Mouse (Mus musculus) cerebellum, adult 9-11 months (tissue): Measurements from ENCODE around the gene Irak2.
A peak's percentile ranks its signal among the peaks of the same experiment; 100 is the strongest.
"Not testable (repeated sequence)": the region's sequence is repeated elsewhere in the genome, so short reads cannot be mapped to it uniquely, and the experiment has no call there.

Experiments
- DNase-seq: peaks from one replicate; pipeline ENCODE4 v3.0.0; 2022

The Irak2 gene

DNA sequence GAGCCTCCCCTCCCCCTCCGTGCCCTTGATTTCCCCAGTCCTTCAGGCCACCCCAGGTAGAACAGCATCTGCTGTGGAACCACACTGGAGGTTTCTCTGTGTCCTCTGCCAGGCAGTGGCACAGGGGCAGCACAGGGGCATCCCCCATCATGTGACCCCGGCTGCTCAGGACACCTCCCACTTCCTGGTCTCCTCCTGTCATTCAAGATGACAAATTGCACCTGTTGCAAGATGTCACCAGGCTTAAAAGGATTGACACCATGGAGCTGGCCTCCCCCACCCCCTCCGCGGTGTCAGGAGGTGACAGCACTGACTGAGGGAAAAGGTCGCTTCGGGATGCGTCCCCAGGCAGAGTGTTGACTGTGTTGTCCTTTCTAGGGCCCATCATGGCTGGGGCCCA, 31.6 kb downstream of the Irak2 start:
- no peak for DNase-seq

DNA sequence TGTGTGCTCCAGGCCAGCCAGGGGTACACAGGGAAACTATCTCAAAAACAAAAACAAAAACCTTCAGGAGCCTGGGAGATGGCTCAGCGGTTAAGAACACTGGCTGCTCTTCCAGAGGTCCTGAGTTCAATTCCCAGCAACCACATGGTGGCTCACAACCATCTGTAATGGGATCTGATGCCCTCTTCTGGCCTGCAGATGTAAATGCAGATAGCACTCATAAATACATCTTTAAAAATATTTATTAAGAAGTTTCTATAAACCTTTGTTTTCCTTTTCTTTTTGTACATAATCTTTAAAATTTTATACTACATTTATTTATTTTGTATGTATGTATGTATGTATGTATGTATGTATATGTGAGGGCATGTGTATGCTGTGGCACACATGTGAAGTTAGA, 33.8 kb downstream of the Irak2 start:
- DNase-seq: not testable (repeated sequence)

DNA sequence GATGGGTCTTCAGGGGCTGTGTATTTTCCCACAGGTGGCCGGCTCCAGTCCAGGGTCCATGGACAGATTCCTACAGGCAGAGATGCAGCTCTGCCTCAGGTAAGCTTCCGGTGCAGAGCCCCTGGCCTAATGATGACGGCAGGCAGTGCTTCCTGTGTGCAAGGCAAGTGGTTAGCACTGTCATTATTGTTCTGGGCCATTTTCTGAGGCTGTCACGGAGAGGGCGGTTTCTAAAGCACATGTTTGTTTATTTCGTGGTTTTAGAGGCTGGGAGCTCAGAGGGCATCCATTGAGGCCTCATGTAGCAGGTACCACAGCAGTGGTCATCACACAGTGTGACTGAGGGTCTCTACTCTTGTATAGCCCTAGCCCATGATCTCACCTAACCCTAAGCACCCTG, 34.7 kb downstream of the Irak2 start:
- DNase-seq: no peak

DNA sequence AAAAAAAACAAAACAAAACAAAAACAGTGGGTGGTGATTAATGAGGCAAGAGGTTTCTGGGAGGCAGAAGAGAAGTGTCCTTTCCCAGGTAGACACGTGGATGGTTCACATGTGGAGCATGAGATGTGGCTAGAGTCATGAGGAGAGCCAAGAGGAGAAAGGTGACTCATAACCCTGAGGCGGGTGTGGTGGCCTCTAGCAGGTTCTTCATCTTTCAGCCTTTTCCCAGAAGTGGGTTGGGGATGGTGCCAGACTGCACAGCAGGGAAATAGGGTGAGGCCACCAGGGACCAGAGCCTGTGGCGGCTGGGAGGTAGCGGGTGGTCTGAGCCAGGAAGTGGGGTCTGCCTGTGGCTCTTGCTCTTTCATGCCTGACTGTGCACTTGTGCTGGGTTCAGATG, 37.0 kb downstream of the Irak2 start:
- no peak for DNase-seq

DNA sequence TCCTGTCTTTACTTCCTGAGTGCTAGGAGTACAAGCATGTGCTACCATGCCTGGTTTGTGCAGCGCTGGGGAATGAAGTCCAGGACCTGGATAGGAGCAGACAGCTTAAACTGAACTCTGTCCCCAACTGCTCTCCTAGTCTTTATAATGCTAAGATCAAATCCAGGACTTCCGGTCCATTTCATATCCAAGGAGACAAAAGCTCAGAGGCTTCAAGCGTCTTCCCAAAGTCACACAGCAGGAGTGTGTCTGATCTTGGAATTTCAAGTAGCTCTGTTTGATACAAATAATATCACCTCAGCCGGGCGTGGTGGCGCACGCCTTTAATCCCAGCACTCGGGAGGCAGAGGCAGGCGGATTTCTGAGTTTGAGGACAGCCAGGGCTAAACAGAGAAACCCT, 37.7 kb downstream of the Irak2 start:
- no peak for DNase-seq

DNA sequence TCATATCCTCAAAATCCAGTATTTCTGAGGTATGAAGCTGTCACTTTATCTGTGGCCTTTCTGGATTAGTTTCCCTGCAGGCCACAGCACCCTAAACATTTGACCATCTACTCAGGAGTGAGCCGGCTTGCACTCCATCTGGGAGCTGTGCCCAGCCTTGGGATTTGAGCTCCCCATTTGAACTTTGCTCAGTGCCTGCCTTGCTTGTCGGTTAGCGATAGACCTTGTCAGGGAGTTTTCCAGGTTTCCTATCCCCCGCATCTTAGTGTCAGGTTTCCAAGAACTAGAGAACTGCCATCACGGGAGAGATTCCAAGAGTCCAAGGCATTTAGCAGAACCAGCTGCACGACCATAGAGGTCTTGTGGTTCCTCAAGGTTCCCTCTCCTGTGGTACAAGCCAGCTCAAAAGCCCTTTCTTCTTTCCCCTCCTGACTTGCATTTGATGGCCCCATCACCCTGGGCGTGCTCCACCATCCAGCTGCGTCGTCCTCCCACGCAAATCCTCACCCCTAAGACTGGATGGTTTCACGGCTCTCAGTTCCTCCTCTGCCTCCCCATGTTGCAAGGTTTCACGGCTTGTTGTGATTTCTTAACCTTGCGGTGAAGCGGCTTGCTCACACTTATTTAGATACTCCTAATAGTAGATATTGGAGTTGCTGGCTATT, 38.9 kb downstream of the Irak2 start:
- DNase-seq: no peak

DNA sequence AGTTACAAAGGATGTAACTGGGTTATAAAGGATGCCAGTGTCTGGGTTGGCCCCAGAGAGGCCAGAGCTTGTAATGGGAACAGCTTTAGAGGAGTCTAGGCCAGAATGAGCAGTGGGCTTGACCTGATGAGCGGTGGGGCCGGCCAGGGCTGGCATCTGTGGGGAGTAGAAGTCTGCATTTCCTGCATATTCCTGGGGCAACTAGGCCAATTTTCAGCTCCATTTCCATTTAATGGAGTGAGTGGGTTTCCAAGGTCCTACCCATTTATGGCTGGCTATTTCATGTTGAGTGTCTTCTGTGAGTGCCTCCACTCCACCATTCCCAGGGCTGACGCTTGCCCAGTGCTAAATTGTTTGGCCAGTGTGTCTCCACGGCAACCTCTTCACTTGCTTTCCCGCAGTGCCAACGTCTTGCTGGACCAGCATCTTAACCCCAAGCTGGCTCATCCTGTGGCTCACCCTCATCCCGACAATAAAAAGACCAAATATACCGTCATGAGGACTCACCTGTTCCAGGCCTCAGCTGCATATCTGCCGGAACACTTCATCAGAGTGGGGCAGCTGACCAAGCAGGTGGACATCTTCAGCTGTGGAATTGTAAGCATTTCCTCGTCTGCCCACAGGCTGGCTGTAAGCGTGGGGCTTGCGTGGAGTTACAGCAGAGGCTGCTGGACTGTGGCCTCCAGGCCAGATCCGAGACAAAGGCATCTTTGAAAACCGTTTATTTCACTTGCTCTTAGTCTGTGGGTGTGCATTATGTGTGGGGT, 40.2 kb downstream of the Irak2 start:
- DNase-seq: peak; percentile 25

DNA sequence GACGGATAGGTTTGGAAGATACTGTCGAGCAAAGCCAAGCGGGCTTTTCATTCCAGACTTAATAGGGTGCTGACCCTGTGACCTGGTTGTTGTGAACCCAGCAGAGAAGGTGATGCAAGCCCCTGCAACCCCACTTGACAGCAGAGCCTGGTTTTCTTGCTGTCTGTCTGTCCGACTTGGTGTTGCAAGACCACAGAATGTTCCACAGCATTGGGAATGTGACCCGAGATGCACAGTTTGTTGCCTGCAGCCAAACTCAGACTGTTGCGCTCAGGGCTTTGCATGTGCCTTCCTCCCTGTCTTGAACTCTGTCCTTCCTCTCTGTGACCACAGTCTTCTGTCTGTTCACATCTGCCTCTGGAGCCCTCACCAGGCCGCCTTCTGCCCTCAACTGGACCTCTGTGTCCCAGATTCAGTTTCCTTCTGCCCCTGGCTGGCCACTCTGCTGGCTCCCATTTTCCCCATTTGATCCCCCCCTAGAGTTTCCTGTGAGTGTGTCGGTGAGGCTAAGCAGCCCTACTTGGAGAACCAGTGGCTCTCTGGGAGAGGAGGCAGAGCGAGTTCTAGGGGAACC, 41.8 kb downstream of the Irak2 start:
- no peak for DNase-seq

DNA sequence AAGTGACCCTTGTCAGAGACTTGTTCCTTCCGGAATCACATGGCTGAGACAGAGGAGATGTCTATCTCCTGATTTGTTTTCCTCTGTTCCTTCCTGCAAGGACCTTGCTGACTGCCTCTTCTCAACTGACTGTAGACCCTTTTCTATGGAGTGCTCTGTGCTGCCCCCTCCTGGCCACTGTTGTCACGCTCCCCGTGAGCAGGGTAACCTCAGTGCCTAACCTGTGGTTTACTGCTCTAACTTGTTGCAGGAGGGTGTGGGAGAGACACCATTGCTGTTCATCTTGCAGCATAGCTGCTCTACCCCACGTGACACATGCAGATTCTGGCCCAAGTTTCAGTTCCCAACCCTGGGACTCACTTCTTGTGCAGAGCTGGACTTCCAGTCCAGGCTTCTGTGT, 43.0 kb downstream of the Irak2 start:
- peak; percentile 59 for DNase-seq

DNA sequence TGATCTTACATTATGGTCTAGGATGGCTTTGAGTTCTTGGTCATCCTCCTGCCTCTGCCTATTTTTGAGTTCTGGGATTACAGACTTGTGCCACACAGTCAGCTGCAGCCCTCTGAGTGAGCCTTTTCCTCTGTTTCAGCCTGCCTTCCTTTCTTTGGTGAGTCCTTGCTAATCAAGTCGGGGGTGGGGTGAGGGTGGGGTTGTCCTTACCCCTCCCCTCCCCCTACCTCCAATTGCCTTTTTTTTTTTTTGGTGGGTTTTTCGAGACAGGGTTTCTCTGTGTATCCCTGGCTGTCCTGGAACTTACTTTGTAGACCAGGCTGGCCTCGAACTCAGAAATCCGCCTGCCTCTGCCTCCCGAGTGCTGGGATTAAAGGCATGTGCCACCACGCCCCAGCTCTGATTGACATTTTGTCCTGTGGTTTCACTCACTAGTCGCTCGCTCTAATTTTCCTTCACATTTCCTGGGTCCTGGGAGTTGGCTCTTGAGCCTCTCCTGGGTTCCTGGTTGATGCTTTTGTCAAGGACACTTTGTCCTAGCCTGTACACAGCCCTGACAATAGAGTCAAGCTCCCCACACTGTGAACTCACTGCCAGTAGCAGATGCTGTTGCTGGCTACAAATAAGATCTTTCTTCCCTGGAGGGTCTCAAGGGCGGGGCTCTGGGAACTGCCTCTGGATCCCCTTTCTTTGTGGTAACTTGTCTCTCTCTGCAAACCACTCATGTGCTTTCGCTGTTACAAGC, 45.0 kb downstream of the Irak2 start:
- DNase-seq: no peak

DNA sequence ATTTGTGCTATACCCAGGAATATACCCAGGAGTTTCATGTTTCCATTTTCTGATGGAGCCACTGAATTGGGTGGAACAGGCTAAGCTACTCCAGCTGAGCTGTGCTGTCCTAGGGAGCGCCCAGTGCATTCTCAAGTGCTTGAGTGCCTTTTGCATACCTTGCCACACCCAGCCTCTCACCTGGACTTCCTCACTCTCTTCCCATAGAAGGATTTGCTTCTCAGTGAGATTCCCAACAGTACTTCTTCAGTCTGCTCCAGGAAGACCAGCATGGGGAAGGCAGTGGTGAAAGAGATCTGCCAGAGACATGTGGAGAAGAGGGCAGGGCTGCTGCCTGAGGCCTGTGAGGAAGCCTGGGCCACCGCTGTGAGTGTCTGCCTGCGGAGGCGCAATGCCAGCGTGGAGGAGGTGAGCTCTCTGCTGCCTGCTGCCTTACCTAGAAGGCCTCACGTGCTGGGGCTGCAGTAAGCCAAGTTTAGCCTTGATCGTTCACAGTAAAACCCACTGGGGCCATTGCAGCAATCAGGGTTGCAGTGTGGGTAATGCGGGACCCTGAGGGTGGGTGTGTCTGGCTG, 48.4 kb downstream of the Irak2 start:
- peak; percentile 50 for DNase-seq

DNA sequence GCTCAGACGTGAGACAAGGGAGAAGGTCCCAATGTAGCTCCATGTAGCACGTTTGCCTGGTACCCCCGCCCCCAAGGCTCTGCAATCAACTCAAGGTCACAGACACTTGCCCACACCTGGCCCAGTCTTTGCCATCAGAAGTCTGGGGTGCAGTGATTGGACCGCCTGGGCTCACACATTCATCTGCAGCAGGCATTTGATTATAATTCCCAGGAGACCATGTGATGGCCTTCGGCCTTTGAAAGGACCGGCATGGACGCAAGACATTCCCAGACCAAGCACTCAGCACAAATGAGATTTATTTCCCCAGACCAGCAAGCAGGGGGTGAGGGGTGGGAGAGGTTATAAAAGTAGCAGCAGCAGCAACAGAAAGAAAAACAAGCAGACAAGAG, 51.7 kb downstream of the Irak2 start:
- DNase-seq: no peak

DNA sequence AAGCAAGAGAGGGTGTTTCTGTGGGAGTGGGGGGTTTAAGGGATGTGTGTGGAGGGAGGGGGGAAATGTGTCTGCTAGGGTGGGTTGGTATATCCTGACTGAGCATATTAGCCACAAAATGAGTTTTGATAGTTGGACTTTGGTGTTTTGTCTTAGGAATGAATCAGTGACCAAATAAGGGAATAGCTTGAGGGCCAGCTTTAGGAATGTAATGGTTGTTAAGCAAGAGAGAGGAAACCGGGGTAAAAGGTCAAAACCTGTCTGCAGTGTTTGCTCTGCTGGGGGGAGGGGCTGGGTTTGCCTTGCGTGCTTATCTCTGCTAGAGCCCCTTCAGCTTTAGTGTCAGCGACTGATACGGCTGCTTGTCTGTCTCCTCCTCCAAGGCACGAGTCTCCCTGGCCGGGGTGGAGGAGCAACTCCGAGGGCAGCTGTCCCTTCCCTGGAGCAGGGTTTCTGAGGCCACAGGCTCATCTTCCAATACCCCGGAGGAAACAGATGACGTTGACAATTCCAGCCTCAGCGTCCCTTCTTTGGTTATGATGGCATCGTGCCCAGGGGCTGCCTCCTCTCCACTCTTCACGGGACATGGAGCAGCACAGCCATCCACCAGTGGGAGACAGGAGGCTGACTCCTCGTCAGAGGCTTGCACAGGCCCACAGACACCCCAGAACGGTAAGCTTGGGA, 52.3 kb downstream of the Irak2 start:
- no peak for DNase-seq

DNA sequence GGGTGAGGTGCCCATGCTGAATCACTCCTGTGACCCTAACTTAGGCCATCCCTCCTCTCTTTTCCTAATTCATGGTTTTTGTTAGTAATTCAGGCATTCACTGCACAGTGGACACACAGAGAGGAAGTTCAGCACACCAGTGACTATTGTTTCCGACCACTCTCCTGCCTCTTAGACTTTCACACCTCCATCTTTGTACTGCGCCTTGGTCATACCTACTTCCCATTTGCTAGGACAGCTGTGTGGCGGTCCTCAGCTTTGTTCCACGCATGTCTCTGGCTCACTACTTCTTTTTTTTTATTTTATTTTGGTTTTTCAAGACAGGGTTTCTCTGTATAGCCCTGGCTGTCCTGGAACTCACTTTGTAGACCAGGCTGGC, 52.8 kb downstream of the Irak2 start:
- DNase-seq: no peak

DNA sequence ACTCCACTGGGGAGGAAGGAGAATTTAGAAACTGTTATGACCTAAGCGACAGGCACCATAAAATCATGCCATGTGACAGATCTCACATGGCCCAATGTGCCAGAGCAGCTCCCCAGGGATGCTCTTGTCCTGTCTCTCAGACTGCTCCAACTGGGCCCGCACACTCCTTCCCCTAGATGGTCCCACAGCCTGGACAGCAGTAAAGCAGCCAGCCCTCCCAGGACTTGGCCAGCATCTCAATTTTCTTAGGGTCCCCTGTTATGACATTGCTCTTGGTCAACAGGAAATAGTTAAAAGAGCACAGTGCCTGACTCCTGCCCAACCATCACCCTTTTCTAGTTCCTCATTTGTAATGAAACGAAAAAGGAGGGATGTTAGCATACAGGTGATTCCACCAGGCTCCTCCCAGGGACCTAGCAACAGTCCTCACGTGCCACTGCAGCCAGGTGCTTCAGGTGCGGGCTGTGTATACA, 54.4 kb downstream of the Irak2 start:
- no peak for DNase-seq

DNA sequence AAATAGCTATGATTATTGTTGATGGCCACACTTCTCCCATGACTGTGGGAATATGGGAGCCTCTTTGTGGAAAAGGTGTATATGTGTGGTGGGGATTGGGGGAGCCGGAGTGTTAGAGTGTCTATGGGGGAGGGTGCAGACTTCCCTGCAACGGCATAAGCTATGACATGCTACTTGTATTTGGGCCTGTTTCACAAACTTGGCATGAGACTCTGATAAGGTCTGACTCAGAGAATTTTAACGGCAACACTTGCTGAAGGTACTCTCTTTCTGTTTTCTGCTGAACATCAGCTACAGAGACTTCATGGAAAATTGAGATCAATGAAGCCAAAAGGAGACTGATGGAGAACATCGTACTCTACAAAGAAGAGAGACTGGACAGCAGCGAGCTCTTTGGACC, 55.1 kb downstream of the Irak2 start:
- DNase-seq: no peak

DNA sequence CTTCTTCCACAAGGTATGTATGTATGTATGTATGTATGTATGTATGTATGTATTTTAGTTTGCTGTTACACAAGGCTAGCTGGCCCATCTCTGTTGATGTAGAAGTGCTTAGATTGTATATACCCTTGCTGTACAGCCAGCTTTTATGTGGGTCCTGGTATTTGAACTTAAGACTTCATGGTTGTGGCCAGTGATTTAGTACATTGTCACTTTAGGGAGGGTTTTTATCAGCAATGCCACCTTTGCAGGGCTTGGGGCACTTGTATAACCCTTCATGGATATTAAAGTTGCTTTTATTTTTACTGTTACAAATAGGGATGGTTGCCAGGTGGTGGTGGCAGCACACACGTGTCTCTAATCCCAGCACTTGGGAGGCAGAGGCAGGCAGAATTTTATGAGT, 56.9 kb downstream of the Irak2 start:
- no peak for DNase-seq

DNA sequence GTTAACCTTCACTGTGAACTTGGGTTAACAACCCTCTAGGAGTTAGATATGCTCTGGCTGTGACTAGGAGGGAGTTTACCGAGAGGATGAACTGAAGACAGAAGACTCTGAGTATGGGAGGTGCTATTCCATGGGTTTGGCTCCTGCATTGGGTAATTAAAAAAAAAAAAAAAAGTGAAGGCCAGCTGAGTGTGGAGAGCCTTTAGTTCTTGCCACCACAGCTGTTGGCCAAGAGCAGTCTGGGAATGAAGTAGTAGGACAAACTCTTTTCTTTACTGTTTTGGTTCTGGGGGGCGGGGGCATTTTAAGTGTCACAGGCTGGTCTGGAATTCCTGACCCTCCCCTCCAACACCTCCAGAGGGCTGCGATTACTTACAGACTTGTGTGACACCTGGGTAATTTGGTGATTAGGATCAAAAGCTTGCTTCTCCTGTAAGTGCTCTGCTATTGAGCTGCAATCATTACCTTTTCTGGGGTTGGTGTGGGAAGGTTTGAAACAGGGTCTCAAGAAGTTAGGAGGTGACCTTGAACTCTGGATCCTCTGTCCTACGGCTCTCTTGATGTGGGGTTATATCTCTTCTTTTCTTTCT, 57.6 kb downstream of the Irak2 start:
- DNase-seq: peak; percentile 39

DNA sequence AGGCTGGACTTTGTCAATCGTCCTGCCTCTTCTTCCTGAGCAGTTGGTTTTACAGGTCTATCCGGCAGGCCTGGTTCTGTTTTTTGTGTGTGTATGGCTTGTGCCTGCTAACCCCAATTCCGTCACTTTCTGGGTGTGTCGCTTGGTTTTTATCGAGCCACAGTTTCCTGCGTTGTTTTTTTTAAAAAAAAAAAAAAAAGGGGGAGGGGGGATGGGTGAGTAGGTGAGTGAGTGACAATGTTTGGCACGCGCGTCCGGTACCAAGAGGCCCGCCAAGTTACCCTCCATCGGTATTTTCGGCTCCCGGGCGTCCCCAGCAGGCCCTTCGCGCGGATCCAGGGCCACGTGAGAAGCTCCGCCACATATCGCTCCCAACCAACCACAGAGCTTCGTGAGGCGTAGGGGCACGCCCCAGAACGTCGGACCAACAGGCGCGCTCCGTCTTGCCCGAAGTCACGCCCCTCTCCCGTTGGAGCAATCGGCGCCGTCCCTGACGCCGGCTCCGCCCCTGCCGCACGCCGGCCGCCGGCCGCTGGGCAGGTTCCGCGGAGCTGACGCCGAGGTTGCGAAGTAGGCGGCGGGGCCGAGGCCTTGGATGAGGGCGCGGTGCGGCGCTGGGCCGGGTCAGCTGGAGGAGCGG, 58.4 kb downstream of the Irak2 start, which contains the start of gene Tatdn2:
Tatdn2 (plus strand) TSS at position 469 of the 640 bp plus-strand sequence.
- DNase-seq: peak; percentile 99

DNA sequence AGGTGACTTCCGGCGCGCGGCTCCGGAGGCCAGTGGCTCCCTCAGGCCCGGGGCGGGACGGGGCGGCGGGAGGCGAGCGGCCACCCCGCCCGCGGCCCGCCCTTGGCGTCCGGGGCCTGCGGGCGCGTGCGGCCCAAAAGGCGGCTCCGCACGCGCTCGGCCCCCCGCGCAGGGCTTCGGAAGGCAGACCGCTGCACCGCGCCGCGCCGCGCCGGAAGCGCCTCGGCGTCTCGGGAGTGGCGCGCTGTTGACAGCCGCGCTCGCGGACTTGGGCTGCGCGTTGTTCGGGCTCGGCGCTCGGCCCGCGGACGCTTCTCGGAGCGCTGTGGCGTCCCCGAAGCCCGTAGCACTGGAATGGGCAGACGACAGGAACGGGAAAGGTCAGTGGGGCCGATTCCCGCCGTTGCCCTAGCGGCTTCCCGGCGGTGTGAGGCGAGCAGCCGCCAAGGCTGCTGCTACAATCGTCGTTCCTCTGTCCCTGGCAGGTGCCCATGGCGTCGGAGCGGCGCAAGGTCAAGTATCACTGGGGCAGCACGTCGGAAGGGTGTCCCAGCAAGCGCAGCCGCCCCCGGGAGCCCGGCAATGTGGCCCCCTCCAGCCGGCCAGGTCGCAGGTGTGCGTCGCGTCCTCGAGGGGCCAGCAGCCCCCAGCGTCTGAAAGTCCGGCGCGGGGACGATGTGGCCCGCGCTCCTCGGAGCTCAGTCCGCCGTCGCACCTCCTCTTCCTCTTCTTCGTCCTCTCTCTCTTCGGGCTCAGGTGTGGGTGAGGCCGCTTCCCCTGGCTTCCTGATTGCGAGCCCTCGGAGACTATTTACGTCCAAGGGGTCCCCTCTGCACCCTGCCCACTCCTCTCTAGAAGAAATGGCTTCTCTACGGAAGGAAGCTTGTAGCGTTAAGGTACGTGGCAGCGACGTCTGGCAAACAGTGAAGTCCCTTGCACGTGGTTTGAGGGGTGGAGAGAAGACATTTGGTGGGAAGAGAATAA, 59.2 kb downstream of the Irak2 start:
- peak; percentile 68 for DNase-seq
